Mouse (Mus musculus) midbrain, postnatal 0 days (tissue): Measurements from ENCODE around the gene Ap1m1. TPM values are rescaled to one million over a fixed set of nuclear protein-coding genes. Genes with fewer than 3 reads are reported as not detected.

ENCODE experiments used
- ATAC-seq: fragments of 200-750 bp; cut with Nextera tagmentation; 2 replicates; pipeline ENCODE4 v1.8.0; 2017; ENCODE audit warnings: moderate number of reproducible peaks, mild to moderate bottlenecking, moderate TSS enrichment, moderate library complexity; ENCODE audit not compliant: low FRiP score
- DNase-seq: peaks from one replicate; pipeline ENCODE4 v3.0.0-alpha.2; 2015; ENCODE audit warnings: low spot score
- H3K27ac ChIP-seq: fragments of 300-500 bp; sonication (generic); 2 replicates; pipeline ENCODE4 v1.5.1; 2014; ENCODE audit warnings: low read depth, mild to moderate bottlenecking, low read length, mixed read lengths
- H3K27me3 ChIP-seq: fragments of 300-500 bp; sonication (generic); 2 replicates; pipeline ENCODE4 v1.6.1; 2014; ENCODE audit warnings: low read length, control low read depth, mixed read lengths; ENCODE audit not compliant: insufficient read depth
- H3K36me3 ChIP-seq: fragments of 300-500 bp; sonication (generic); 2 replicates; pipeline ENCODE4 v1.6.1; 2014; ENCODE audit warnings: low read length, control low read depth, mixed read lengths; ENCODE audit not compliant: insufficient read depth
- H3K4me1 ChIP-seq: fragments of 300-500 bp; sonication (generic); 2 replicates; pipeline ENCODE4 v1.6.1; 2014; ENCODE audit warnings: mild to moderate bottlenecking, control low read depth, antibody characterized with exemption, low read length, mixed read lengths; ENCODE audit not compliant: insufficient read depth
- H3K4me2 ChIP-seq: fragments of 300-500 bp; sonication (generic); 2 replicates; pipeline ENCODE4 v1.6.1; 2014; ENCODE audit warnings: low read depth, mild to moderate bottlenecking, low read length, mixed read lengths; ENCODE audit not compliant: poor library complexity, severe bottlenecking
- H3K4me3 ChIP-seq: fragments of 300-500 bp; sonication (generic); 2 replicates; pipeline ENCODE4 v1.5.1; 2014; ENCODE audit warnings: low read depth, mild to moderate bottlenecking, low read length, moderate library complexity
- H3K9ac ChIP-seq: fragments of 300-500 bp; sonication (generic); replicated peaks from 2 replicates; pipeline ENCODE4 v1.6.1; 2014; ENCODE audit warnings: mild to moderate bottlenecking, low read length, moderate library complexity, mixed read lengths; ENCODE audit not compliant: poor library complexity, severe bottlenecking
- H3K9me3 ChIP-seq: fragments of 300-500 bp; sonication (generic); 2 replicates; pipeline ENCODE4 v1.6.1; 2016; ENCODE audit warnings: low read length, control low read depth
- CTCF ChIP-seq: IDR thresholded peaks from 2 replicates; pipeline ENCODE4 v1.5.1; 2016; ENCODE audit warnings: antibody characterized with exemption, mild to moderate bottlenecking
- WGBS: fragments of 180-500 bp; shearing (Covaris S2); extraction: QIAGEN DNeasy Blood & Tissue Kit; methylation state at CpG from one replicate; pipeline ENCODE4 v1.1.7; 2014; 5-methylcytosine and 5-hydroxymethylcytosine counted together
- polyA plus RNA-seq: library from polyadenylated mRNA; unstranded; fragments of >200 nt; fragmentation: Nextera tagmentation; extraction: Ambion mirVana; gene quantifications from 2 replicates; pipeline ENCODE4 v1.2.1, GENCODE M21; 2015
- total RNA-seq: library from RNA; depleted of rRNA; stranded (reverse); fragments of >200 nt; gene quantifications from 2 replicates; pipeline ENCODE4 v1.2.3, GENCODE M21; 2014

Gene Ap1m1
- total and polyA plus RNA-seq, 2 experiments from 2014 or later: 81.8 to 252 TPM

DNA sequence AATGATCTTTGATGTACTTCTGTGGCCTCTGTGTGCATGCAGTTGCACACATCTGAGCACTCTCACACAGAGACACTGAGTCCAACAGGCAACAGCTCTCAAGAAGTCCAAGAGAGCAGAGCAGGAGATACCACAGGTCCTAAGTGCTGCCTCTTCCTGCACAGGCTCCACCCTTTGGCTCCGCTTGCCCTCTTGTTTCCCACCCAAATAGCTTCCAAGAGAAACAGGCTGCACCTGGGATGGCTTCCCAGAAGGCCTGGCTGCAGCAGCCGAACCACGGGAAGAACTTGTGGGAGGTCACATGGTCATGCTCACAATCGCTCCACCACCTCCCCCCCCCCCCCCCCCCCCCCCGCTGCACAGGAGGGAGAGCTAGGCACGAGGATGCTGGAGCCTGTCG is 25.5 kb downstream of the Ap1m1 start:
- no peaks in the 10 kb centered on the region for H3K4me1 ChIP-seq
- no peak for TF ChIP-seq CTCF
- no peak overlapping the region for H3K4me2 ChIP-seq
- H3K27ac ChIP-seq: no peak overlapping the region
- 78% methylated on average over 5 of the region's 7 CpGs for WGBS
- ATAC-seq (no peak), DNase-seq (no peak)
- no peak overlapping the region for H3K9ac ChIP-seq
- H3K4me3 ChIP-seq: no peak overlapping the region
- H3K9me3 ChIP-seq: no peaks in the 10 kb centered on the region
- H3K36me3 ChIP-seq: no peaks in the 10 kb centered on the region
- H3K27me3 ChIP-seq: no peaks in the 10 kb centered on the region

DNA sequence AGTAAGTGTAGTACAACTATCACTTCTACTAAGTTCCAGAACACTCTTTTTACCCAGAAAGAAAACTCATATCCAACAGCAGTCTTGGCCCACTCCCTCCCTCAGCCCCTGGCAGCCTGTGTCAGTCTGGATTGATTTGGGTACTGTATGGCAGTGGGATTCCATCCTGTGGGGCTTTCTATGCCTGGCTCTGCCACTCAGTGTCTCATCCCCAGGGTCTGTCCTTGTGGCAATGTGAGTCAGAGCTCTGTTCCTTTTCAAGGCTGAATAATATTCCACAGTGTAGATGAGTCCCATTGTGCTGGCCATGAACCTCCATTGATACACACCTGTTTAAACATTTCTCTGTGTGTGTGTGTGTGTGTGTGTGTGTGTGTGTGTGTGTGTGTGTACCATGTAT is 26.9 kb downstream of the Ap1m1 start:
- DNase-seq (no peak), ATAC-seq (no peak)
- no peaks in the 10 kb centered on the region for H3K9me3 ChIP-seq
- no peak overlapping the region for H3K9ac ChIP-seq
- H3K27ac ChIP-seq: no peak overlapping the region
- H3K27me3 ChIP-seq: no peaks in the 10 kb centered on the region
- H3K4me3 ChIP-seq: no peak overlapping the region
- H3K36me3 ChIP-seq: no peaks in the 10 kb centered on the region
- H3K4me2 ChIP-seq: no peak overlapping the region
- H3K4me1 ChIP-seq: no peaks in the 10 kb centered on the region
- no peak for TF ChIP-seq CTCF

GRCm38 (mm10) chr8:72267106-72267505 is 27.3 kb downstream of the Ap1m1 start:
- no peak for DNase-seq
- ATAC-seq: no peak
- Histone ChIP-seq H3K27me3 (no peaks in the 10 kb centered on the region), H3K4me3 (no peak overlapping the region), H3K4me1 (no peaks in the 10 kb centered on the region), H3K36me3 (no peaks in the 10 kb centered on the region), H3K4me2 (no peak overlapping the region), H3K27ac (no peak overlapping the region), H3K9me3 (no peaks in the 10 kb centered on the region), H3K9ac (no peak overlapping the region)
- 96% methylated on average over 8 of the region's 8 CpGs for WGBS
- TF ChIP-seq CTCF: no peak

DNA sequence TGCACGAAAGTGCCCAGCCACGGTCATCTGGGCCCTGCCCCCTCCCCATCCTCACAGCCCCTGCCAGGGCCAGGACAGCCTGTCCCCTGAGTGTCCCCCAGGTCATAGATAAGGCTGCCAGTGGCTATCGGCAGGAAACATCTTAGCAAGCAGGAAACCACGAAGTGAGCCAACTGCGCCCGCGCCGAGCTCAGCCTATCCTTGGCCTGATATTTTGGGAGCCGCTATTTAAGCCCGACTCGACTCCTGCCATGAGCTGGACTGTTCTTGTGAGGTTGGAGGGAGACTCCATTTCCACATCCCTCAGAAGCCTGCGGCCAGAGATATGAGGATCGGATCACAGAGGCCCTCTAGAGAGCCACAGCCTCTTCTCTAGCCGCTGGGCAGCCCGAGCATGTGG is 28.5 kb downstream of the Ap1m1 start:
- H3K36me3 ChIP-seq: no peaks in the 10 kb centered on the region
- no peaks in the 10 kb centered on the region for H3K9me3 ChIP-seq
- no peaks in the 10 kb centered on the region for H3K4me1 ChIP-seq
- no peaks in the 10 kb centered on the region for H3K27me3 ChIP-seq
- no peak overlapping the region for H3K9ac ChIP-seq
- no peak for DNase-seq
- 0 out of 2 replicates have a peak overlapping the region, but pooled peaks have one; percentile 47 for H3K27ac ChIP-seq
- no peak overlapping the region for H3K4me2 ChIP-seq
- H3K4me3 ChIP-seq: no peak overlapping the region
- WGBS: 91% methylated on average over 15 of the region's 15 CpGs
- no peak for ATAC-seq
- no peak for TF ChIP-seq CTCF

- no peaks in the 10 kb centered on the region for H3K4me1 ChIP-seq
- 86% methylated on average over 12 of the region's 12 CpGs for WGBS
- H3K36me3 ChIP-seq: no peaks in the 10 kb centered on the region
- ATAC-seq: no peak
- H3K4me3 ChIP-seq: no peak overlapping the region
- no peak for DNase-seq
- H3K27ac ChIP-seq: no peak overlapping the region
- H3K9me3 ChIP-seq: no peaks in the 10 kb centered on the region
- TF ChIP-seq CTCF: no peak
- no peak overlapping the region for H3K9ac ChIP-seq
- no peaks in the 10 kb centered on the region for H3K27me3 ChIP-seq
- no peak overlapping the region for H3K4me2 ChIP-seq
Observed at GRCm38 (mm10) chr8:72270606-72271005, 30.8 kb downstream of the Ap1m1 start.

- TF ChIP-seq CTCF: no peak
- H3K27me3 ChIP-seq: no peaks in the 10 kb centered on the region
- H3K4me2 ChIP-seq: no peak overlapping the region
- DNase-seq (no peak), ATAC-seq (no peak)
- no peak overlapping the region for H3K9ac ChIP-seq
- no peak overlapping the region for H3K4me3 ChIP-seq
- H3K27ac ChIP-seq: no peak overlapping the region
- H3K9me3 ChIP-seq: no peaks in the 10 kb centered on the region
- no peaks in the 10 kb centered on the region for H3K36me3 ChIP-seq
- H3K4me1 ChIP-seq: no peaks in the 10 kb centered on the region
- 80% methylated on average over 11 of the region's 11 CpGs for WGBS
Observed at GRCm38 (mm10) chr8:72271051-72271660, 31.3 kb downstream of the Ap1m1 start.
